Mouse (Mus musculus): Measurements from ENCODE around the gene Gm49601.

DNA sequence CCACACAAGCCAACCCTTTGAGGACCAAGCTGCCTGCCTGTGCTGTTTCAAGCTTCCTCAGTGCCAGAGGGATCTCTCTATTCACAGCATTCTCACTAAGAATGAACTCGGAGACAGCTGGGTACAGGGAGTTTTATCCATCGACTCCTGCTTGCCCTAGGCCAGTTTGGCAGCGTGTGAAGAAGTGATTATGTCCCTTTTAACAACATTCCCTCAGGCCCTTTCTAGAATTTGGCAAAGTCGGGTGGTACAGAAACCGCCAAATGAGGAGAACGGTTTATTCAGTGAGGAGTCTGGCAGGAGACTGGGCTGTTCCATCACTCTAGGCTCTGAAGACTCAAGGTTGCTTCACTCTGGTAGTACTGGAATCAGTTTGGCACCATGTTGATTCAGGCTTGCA is 6.0 kb downstream of the Gm49601 start:
- TF ChIP-seq CTCF (IDR thresholded peaks at IDR 0.05; ENCODE audit: borderline replicate concordance, extremely low read depth, insufficient read depth, insufficient read length) (no peak), POLR2A (IDR thresholded peaks at IDR 0.05; ENCODE audit: borderline replicate concordance, extremely low read depth, insufficient read depth, insufficient read length, poor library complexity, severe bottlenecking) (no peak)
